Mouse (Mus musculus): ENCODE data around the gene Pcdh9. TPM values are rescaled to one million over a fixed set of nuclear protein-coding genes. Genes with fewer than 3 reads are reported as not detected.

The Pcdh9 gene
- polyA plus RNA-seq, 1 experiment from 2014 or later, result 33.7 TPM

- H3K9me3 ChIP-seq (ENCODE audit: control insufficient read depth, low read length), result no peaks in the 10 kb centered on the region
- no peaks in the 10 kb centered on the region for H3K27me3 ChIP-seq (replicated peaks; ENCODE audit: control insufficient read depth, insufficient read depth, low read length)
- no peak for DNase-seq (ENCODE audit: low spot score)
- H3K4me3 ChIP-seq (ENCODE audit: low read depth, low read length), result no peak overlapping the region
- no peak overlapping the region for H3K4me2 ChIP-seq (ENCODE audit: low read depth, low read length)
- no peaks in the 10 kb centered on the region for H3K4me1 ChIP-seq (ENCODE audit: control insufficient read depth, insufficient read depth, low read length)
- H3K36me3 ChIP-seq (ENCODE audit: control insufficient read depth, insufficient read depth, low read length), result no peaks in the 10 kb centered on the region
- ATAC-seq (ENCODE audit: low read depth), result no peak
- no peak overlapping the region for H3K27ac ChIP-seq (replicated peaks; ENCODE audit: low read depth, low read length)
- no peak overlapping the region for H3K9ac ChIP-seq (ENCODE audit: low read depth, low read length)
- 70% methylated on average over 8 of the region's 8 CpGs for WGBS
These were observed 850.9 kb downstream of the Pcdh9 start for GRCm38 (mm10) chr14:93039326-93040221.

DNA sequence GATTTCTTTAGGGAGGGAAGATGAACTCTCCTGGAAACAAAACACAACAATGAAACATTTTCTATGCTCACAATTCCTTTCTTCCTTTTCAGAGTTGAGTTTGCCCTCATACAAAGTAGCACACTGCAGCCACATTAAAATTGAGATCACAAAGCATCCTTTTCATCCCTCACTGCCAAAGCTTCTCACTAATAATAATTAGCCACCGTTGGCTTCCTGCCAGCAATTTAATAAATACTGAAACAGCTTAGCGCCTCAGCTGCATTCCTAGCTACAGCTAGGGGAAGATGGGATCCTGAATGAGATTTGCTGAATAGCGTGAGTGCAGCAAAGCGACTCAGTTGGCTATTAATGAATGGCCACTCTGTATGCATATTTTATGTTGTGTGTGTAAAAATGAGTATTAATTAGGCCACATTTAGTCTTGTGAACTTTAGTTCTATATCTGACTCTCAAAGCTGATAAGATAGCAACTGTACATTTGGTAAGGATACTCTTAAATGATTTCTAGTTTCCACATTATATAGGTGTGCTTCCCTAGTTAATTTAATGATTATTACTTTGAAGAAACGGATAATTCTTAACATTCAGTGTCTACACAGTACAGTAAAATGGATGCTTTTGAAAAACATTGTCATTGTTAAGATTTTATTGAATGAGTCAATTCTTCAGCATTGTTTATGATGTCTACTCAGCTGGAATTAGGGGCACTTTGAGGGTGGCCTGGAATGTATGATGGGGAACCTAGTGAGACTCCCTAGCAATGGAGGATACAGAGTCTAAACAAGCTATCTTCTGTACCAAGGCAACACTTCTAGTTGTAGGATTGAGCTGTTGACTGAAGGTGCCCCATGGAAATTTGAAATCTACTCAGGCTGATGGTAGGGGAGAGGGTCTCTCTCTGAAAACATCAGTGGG is 881.1 kb downstream of the Pcdh9 start:
- no peaks in the 10 kb centered on the region for H3K36me3 ChIP-seq (ENCODE audit: control insufficient read depth, insufficient read depth, low read length)
- H3K9ac ChIP-seq (ENCODE audit: low read depth, low read length), result no peak overlapping the region
- no peaks in the 10 kb centered on the region for H3K27me3 ChIP-seq (replicated peaks; ENCODE audit: control insufficient read depth, insufficient read depth, low read length)
- H3K27ac ChIP-seq (replicated peaks; ENCODE audit: low read depth, low read length), result no peak overlapping the region
- no peak overlapping the region for H3K4me3 ChIP-seq (ENCODE audit: low read depth, low read length)
- H3K9me3 ChIP-seq (ENCODE audit: control insufficient read depth, low read length), result no peaks in the 10 kb centered on the region
- ATAC-seq (ENCODE audit: low read depth) (no peak), DNase-seq (ENCODE audit: low spot score) (peak; percentile 72)
- H3K4me1 ChIP-seq (ENCODE audit: control insufficient read depth, insufficient read depth, low read length), result no peaks in the 10 kb centered on the region
- H3K4me2 ChIP-seq (ENCODE audit: low read depth, low read length), result no peak overlapping the region
- 74% methylated on average over 5 of the region's 5 CpGs for WGBS

All from embryonic facial prominence, embryonic 14.5 days (tissue).